Mouse (Mus musculus) left cerebral cortex, adult 11 months (tissue): ENCODE measurements around the gene Gm49391.
"Not testable (repeated sequence)": the region's sequence is repeated elsewhere in the genome, so short reads cannot be mapped to it uniquely, and the experiment has no call there.

ENCODE experiments used
- DNase-seq: peaks from one replicate; pipeline ENCODE4 v3.0.0; 2022; ENCODE audit warnings: low spot score

The Gm49391 gene

DNA sequence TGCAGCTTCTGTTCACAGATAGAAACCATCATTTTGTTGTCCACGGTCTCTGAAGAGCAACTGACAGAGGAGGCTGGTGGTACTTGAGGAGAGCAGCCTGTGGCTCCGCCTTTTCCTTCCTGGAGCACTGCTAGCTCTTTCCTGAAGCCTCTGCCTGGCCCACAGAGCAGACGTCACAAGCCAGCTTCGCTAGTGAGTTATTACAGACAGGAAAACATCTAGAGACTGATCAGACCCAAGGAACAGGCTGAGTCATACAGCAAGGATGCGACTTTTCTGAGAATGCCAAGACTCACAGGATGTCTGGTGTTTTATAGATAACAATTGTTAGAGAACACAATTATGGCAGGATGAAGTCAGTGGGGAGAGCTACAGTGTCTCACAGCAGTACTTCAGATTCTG lies at the start of gene Gm49391, which contains the start of gene Ctla2a:
TSS of gene Gm49391 (minus strand) at position 72 of the 402 bp plus-strand sequence.
TSS of gene Ctla2a (minus strand) at position 126 of the 402 bp plus-strand sequence.
- DNase-seq, result no peak

DNA sequence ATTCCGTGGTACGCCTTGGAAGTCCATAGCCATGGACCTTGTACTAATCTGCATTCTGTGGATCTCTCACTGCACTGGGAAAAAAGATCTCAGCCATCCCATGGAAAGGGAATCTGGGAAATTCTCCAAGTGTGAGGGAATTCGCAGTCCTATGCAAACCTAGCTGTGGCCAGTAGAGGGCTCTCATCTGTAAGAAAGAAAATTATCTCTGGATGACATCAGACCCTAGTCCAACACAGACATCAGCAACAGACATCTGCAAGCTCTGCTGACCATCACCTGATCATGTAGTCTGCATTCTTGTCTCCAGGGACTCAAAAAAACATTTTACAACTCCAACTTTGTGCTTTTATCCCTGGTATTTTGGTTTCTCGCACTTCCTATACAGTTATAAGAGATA lies 35.9 kb upstream of the Gm49391 start:
- not testable (repeated sequence) for DNase-seq

DNA sequence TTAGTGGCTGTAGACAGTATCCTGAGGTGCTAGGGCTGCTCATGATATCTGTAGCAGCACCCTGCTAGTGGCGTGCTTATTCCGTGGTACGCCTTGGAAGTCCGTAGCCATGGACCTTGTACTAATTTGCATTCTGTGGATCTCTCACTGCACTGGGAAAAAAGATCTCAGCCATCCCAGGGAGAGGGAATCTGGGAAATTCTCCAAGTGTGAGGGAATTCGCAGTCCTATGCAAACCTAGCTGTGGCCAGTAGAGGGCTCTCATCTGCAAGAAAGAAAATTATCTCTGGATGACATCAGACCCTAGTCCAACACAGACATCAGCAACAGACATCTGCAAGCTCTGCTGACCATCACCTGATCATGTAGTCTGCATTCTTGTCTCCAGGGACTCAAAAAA lies 27.6 kb upstream of the Gm49391 start:
- not testable (repeated sequence) for DNase-seq

DNA sequence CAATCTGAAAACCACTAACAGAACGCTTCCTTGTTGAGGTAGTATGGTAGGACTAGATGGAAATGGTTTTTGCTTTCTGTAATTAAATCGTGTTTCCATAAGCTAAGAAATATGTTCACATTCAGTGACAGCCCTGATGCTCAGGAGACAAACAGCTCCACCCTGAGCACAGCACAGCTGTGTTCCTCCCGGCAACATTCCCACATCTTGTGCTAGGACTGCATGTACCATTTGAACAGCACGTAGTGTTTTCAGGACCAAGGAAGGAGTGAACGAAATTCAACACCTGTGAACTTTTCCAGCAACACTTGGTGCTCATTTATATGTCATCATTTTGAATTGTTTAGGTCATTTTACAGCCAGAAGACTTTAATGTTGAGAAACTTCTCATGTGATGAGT lies 25.3 kb upstream of the Gm49391 start:
- no peak for DNase-seq

DNA sequence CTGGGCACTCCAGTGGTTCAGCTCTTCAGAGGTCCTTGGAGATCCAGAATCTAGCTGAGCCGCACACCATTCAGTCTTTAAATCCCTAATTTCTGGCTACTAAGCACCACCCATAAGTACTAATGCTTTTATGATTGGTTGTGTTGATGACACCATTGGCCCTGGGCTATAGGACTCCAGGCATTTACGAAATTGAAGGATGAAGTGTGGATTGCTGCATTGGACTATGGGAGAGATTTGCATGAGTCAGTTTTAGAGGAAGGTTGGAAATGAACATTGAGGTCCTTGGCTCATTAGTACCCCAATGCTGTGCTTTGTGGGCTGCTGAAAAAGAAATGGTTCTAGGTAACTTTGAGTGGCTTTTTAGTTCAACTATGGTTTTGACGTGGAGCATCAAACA lies 5.5 kb upstream of the Gm49391 start, which contains the start of gene Tpbpa:
TSS of gene Tpbpa (minus strand) at position 101 of the 400 bp plus-strand sequence.
- not testable (repeated sequence) for DNase-seq

DNA sequence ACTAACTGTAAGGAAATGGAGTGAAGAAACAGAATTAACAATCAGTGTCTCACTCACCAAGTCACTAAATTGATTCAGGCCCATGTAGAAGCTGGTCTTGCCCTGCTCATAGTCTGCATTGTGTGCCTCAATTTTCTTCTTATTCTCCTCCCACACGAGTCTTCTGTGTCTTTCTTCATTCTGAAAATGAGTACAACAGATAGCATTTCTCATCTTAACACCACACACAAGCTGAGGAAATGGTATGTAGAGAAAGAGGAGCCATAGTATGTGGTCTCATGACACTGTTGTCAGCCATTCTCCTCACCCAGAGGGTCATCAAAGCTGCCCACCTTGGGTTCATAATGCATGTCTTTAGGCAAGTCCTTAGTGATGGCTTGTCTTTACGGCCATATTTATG lies 881 bp downstream of the Gm49391 start, which contains the start of gene Gm49393:
TSS of gene Gm49393 (minus strand) at position 101 of the 400 bp plus-strand sequence.
- DNase-seq, result not testable (repeated sequence)

DNA sequence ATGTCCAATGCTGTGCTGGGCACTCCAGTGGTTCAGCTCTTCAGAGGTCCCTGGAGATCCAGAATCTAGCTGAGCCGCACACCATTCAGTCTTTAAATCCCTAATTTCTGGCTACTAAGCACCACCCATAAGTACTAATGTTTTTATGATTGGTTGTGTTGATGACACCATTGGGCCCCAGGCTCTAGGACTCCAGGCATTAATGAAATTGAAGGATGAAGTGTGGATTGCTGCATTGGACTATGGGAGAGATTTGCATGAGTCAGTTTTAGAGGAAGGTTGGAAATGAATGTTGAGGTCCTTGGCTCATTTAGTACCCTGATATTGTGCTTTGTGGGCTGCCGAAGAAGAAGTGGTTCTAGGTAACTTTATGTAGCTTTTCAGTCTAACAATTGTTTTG lies 31.6 kb downstream of the Gm49391 start, which contains the start of gene Tpbpb:
TSS of gene Tpbpb (minus strand) at position 101 of the 400 bp plus-strand sequence.
- not testable (repeated sequence) for DNase-seq

DNA sequence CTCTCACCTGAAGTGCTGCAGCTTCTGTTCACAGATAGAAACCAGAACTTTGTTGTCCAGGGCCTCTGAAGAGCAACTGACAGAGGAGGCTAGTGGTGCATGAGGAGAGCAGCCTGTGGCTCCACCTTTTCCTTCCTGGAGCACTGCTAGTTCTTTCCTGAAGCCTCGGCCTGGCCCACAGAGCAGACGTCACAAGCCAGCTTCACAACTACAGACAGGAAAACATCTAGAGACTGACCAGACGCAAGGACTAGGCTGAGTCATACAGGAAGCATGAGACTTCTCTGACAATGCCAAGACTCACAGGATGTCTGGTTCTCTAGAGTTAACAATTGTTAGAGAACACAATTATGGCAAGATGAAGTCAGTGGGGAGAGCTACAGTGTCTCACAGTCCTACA lies 39.0 kb downstream of the Gm49391 start, which contains the start of gene Ctla2b:
TSS of gene Ctla2b (minus strand) at position 120 of the 400 bp plus-strand sequence.
- peak; percentile 4 for DNase-seq

DNA sequence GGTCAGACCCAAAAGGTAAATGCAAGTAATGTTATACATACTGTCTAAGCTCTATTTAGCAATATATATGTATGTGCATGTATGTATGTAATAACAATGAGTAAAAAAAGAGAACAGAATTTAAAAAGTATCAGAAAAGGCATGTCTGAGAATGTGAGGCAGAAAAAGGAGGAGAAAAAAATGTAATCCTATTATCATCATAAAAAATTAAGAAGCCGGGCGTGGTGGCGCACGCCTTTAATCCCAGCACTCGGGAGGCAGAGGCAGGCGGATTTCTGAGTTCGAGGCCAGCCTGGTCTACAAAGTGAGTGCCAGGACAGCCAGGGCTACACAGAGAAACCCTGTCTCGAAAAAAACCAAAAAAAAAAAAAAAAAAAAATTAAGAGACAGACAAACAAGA lies 39.6 kb downstream of the Gm49391 start, which contains the start of gene Gm49392:
TSS of gene Gm49392 (minus strand) at position 101 of the 400 bp plus-strand sequence.
- not testable (repeated sequence) for DNase-seq

DNA sequence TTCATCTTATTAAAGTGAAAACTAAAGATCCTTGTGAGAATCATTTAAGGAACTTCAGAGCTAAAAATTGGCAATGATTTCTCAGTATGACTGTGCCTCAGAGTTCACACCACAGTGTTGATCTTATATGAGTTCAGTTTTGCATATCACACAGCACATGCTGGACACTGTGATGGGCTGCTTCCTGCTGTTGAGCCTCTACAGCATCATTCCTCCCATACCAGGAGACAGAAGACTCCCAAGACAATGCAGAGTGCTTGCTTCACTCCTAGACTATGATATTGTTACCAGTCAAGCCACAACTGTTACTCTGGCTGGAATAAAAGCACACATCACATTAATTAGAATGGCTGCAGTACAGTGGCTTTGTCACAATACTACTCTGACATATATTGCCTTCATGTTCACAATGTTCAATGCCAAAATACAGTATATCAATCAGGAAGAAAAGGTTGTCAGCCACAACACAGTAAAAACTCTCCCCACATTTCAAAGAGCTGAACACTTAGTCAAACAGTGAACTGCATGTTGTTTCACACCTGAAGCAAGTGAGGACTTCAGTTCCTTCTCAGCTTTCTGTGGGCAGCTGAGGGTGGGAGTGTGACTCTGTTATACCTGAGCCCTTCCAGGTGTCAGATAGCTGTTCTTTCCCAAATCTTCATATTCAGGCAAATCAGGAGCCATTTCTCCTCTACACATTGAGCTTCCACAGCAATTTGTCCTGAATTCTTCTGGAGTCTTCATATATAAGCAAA lies 40.8 kb downstream of the Gm49391 start:
- no peak for DNase-seq

DNA sequence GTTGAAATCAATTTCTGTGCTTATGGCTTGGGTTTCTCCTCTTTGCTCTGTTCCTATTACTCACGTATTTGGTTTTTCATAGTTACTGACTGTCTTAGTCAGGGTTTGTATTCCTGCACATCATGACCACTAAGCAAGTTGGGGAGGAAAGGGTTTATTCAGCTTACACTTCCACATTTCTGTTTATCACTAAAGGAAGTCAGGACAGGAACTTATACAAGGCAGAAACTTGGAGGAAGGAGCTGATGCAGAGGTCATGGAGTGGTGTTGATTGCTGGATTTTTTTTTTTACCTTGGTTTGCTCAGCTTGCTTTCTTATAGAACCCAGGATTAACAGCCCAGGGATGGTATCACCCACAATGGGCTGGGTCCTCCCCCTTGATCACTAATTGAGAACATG lies 44.1 kb downstream of the Gm49391 start:
- no peak for DNase-seq

DNA sequence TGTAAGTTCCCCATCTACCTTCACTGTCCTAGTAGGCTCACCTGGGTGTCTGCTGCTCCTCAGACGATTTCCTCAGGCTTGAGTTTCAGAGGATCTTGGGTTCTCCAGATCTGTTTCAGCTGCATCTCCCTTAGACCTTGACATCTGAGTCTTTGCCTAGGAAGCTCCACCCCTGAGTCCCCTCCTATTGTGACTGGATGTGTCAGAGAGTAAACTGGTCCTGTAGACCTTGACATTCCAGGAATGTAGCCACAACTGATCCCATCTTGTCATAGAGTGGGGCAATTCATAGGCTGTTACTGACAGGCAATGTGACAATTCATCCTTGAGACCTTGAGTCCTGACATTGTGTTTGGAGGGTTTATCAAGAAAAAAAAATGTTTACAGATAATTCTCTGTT lies 72.1 kb downstream of the Gm49391 start, which contains the start of gene 4930486L24Rik:
TSS of gene 4930486L24Rik (minus strand) at position 195 of the 400 bp plus-strand sequence.
- DNase-seq, result no peak

DNA sequence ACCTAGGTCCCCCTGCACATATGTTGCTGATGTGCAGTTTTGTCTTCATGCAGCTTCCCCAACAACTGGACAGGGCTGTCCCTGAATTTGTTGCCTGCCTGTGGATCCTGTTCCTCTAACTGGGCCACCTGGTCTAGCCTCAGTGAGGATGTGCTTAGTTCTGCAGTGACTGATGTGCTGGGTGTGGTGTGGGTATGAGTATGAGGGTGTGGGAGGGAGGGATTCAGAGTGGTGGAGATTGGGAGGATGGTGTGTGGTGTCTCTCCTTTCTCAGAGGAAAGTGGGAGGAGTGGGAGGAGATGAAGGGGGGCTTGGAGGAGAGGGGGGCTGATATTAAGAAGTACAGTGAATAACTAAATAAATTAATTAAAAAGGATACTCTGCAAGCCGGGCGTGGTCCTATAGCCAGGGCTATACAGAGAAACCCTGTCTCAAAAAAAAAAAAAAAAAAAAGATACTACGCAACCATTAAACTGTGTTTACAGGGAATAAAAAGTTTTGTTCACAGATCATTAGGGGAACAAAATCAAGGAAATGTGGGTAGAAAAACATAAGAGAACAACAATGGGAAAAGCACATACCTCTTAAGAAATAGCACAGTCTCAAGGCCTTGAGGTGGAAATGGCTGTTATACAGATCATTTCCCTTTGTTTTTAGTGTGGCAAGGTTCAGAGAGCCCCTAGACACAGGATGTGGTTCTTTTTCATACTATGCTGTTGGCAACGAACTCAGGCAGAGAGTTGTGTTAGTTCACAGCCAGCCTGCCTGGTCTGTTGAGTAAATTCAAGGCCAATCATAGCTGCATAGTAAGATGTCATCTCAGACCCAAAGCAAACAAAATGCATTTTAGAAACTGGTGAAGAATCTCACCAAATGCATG lies 87.9 kb downstream of the Gm49391 start:
- DNase-seq, result no peak
